Mouse (Mus musculus): ENCODE measurements around the gene Cenpx. TPM values are rescaled to one million over a fixed set of nuclear protein-coding genes. Genes with fewer than 3 reads are reported as not detected.

Cenpx gene
- total RNA-seq, 1 experiment, result 53.9 TPM

DNA sequence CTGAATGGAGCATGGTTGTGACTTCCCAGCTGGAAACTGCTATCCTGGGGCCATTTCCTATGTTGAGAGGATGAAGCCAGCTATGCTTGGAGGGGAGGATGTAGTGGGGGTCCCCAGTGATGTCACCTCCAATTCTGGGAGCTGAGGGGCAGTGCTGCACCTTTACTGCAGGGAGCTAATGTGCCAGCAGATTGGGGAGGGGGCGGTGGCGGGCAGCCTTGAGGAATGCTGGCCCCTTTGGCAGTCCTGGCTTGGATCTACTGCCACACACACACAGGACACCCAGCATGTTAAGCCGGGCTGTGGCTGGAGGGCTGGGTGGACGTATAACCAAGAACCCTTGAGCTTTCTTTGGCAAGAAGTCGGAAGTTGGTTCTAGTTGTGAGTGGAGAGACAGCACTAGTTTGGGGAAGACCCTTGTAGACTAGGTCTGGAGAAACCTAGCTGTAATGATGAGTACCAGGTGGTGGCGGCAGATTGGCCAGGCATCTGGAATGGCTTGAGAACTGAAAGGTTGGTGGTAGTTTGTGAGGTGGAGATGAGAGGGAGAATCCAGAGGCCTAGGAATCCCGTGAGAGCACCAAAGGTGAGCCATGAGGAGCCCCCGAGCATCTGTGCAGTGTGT, 1.4 kb downstream of the Cenpx start:
- peaks cover 5 to 24% of the 10 kb centered on the region in 2 experiments; a peak in 3 of 4 replicates for H3K4me1 ChIP-seq (ENCODE audit: control insufficient read depth in 2 of 2, insufficient read depth in 2 of 2, low read length in 2 of 2, poor library complexity in 1 of 2)
- no peak overlapping the region for H3K27ac ChIP-seq (ENCODE audit: insufficient read depth, low read depth, low read length, poor library complexity, severe bottlenecking)
- DNase-seq (ENCODE audit: low read depth, low spot score), result no peak
- no peaks in the 10 kb centered on the region for H3K9me3 ChIP-seq (ENCODE audit: control insufficient read depth, insufficient read depth, low read depth, low read length)
- no peak for TF ChIP-seq ZNF384 (IDR thresholded peaks at IDR 0.05; ENCODE audit: low read depth, low read length)
- no peak for TF ChIP-seq CHD2 (IDR thresholded peaks at IDR 0.05; ENCODE audit: low read depth, low read length)
- TF ChIP-seq MAFK (IDR thresholded peaks at IDR 0.05; ENCODE audit: insufficient read depth, low read depth, low read length), result no peak
- no peak for TF ChIP-seq HCFC1 (IDR thresholded peaks at IDR 0.05; ENCODE audit: borderline replicate concordance, insufficient read depth, low read length)
- no peak for TF ChIP-seq ZC3H11A (IDR thresholded peaks at IDR 0.05; ENCODE audit: borderline replicate concordance, low read depth, low read length)
- no peak overlapping the region for H3K9ac ChIP-seq (ENCODE audit: insufficient read depth, low read depth, low read length, poor library complexity, severe bottlenecking)
- no peak overlapping the region for H3K4me3 ChIP-seq (ENCODE audit: insufficient read depth in 1 of 2, low read depth in 1 of 2, low read length in 2 of 2, poor library complexity in 1 of 2, severe bottlenecking in 1 of 2)
- peaks cover 23% of the 10 kb centered on the region for H3K36me3 ChIP-seq (ENCODE audit: control insufficient read depth, insufficient read depth, low read length, poor library complexity, severe bottlenecking)
- in situ Hi-C loops (cut with MboI; ENCODE audit: low sequenced_read_pairs in 2 of 2, unreplicated experiment in 2 of 2), result no loop called here

DNA sequence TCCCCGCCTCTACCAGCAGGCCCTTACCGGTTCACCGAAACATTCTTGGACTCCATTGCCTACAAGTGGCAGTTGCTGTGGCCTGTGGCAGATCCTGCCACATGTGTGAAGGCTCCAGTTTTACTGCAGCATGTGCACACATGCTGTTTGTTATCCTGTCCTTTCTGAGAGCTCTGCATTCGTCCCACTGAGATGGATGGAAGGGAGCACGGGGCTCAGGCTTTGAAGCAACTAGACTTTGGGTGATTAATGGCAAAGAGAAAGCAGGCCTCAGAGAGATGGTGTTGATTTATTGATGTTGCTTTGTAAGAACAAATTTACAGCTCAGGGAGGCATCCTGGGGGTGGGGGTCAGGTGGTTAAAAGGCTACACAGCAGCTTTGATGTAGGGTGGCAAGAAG, 2.9 kb downstream of the Cenpx start:
- TF ChIP-seq HCFC1 (IDR thresholded peaks at IDR 0.05; ENCODE audit: borderline replicate concordance, insufficient read depth, low read length) (no peak), ZC3H11A (IDR thresholded peaks at IDR 0.05; ENCODE audit: borderline replicate concordance, low read depth, low read length) (no peak), ZNF384 (IDR thresholded peaks at IDR 0.05; ENCODE audit: low read depth, low read length) (no peak), CHD2 (IDR thresholded peaks at IDR 0.05; ENCODE audit: low read depth, low read length) (no peak), MAFK (IDR thresholded peaks at IDR 0.05; ENCODE audit: insufficient read depth, low read depth, low read length) (no peak)
- Histone ChIP-seq H3K9ac (ENCODE audit: insufficient read depth, low read depth, low read length, poor library complexity, severe bottlenecking) (no peak overlapping the region), H3K4me1 (ENCODE audit: control insufficient read depth in 2 of 2, insufficient read depth in 2 of 2, low read length in 2 of 2, poor library complexity in 1 of 2) (peaks cover 10 to 34% of the 10 kb centered on the region in 2 experiments; a peak in 3 of 4 replicates), H3K4me3 (ENCODE audit: insufficient read depth in 1 of 2, low read depth in 1 of 2, low read length in 2 of 2, poor library complexity in 1 of 2, severe bottlenecking in 1 of 2) (no peak overlapping the region), H3K27ac (ENCODE audit: insufficient read depth, low read depth, low read length, poor library complexity, severe bottlenecking) (no peak overlapping the region), H3K9me3 (ENCODE audit: control insufficient read depth, insufficient read depth, low read depth, low read length) (no peaks in the 10 kb centered on the region), H3K36me3 (ENCODE audit: control insufficient read depth, insufficient read depth, low read length, poor library complexity, severe bottlenecking) (peaks cover 21% of the 10 kb centered on the region)
- no peak for DNase-seq (ENCODE audit: low read depth, low spot score)
- in situ Hi-C loops (cut with MboI; ENCODE audit: low sequenced_read_pairs in 2 of 2, unreplicated experiment in 2 of 2), result no loop called here

DNA sequence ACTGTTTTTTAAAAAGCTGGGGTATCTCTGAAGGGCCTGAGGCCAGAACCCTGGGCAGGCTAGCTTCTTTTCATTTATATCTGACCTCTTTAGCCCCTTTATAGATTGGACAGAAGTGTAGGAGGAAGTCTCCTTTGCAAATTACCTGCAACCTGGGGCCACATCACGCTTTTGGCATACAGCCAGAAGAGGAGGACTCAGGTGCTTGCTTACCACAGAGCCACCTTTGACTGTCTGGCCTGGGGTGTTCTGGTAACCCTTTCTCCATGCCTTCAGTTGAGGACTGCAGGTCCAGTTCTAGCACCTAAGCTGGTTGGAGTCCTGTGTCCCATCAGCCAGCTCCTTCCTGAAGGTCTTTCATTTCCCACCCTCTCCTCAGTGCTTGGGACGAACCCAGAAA, 4.0 kb downstream of the Cenpx start:
- Histone ChIP-seq H3K27ac (ENCODE audit: insufficient read depth, low read depth, low read length, poor library complexity, severe bottlenecking) (no peak overlapping the region), H3K4me3 (ENCODE audit: insufficient read depth in 1 of 2, low read depth in 1 of 2, low read length in 2 of 2, poor library complexity in 1 of 2, severe bottlenecking in 1 of 2) (no peak overlapping the region), H3K9me3 (ENCODE audit: control insufficient read depth, insufficient read depth, low read depth, low read length) (no peaks in the 10 kb centered on the region), H3K9ac (ENCODE audit: insufficient read depth, low read depth, low read length, poor library complexity, severe bottlenecking) (no peak overlapping the region), H3K36me3 (ENCODE audit: control insufficient read depth, insufficient read depth, low read length, poor library complexity, severe bottlenecking) (peaks cover 21% of the 10 kb centered on the region), H3K4me1 (ENCODE audit: control insufficient read depth in 2 of 2, insufficient read depth in 2 of 2, low read length in 2 of 2, poor library complexity in 1 of 2) (peaks cover 10 to 45% of the 10 kb centered on the region in 2 experiments; a peak in 3 of 4 replicates)
- in situ Hi-C loops (cut with MboI; ENCODE audit: low sequenced_read_pairs in 2 of 2, unreplicated experiment in 2 of 2), result no loop called here
- no peak for DNase-seq (ENCODE audit: low read depth, low spot score)
- TF ChIP-seq CHD2 (IDR thresholded peaks at IDR 0.05; ENCODE audit: low read depth, low read length) (no peak), MAFK (IDR thresholded peaks at IDR 0.05; ENCODE audit: insufficient read depth, low read depth, low read length) (no peak), ZNF384 (IDR thresholded peaks at IDR 0.05; ENCODE audit: low read depth, low read length) (no peak), HCFC1 (IDR thresholded peaks at IDR 0.05; ENCODE audit: borderline replicate concordance, insufficient read depth, low read length) (no peak), ZC3H11A (IDR thresholded peaks at IDR 0.05; ENCODE audit: borderline replicate concordance, low read depth, low read length) (no peak)

DNA sequence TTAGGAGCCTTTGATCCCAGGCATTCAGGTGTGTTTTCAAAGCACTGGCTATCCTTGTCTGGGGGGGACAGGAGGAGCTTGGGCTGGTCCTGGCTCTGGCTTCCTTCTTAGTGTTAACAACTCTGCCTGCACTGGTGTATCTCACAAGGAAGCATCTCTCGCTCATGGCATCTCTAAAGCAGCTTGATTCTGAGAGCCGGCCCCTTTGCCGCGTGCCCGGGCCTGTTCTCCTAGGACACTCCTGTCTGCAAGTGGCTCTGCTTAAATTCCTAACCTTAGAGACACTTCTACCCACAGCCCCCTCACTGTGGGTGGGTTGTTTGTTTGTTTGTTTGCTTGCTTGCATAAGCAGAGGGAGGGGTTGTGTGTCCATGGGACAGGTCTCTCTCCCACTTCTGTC, 5.6 kb downstream of the Cenpx start:
- TF ChIP-seq ZNF384 (IDR thresholded peaks at IDR 0.05; ENCODE audit: low read depth, low read length), result no peak
- no peak for TF ChIP-seq CHD2 (IDR thresholded peaks at IDR 0.05; ENCODE audit: low read depth, low read length)
- no peak for TF ChIP-seq ZC3H11A (IDR thresholded peaks at IDR 0.05; ENCODE audit: borderline replicate concordance, low read depth, low read length)
- TF ChIP-seq HCFC1 (IDR thresholded peaks at IDR 0.05; ENCODE audit: borderline replicate concordance, insufficient read depth, low read length), result no peak
- TF ChIP-seq MAFK (IDR thresholded peaks at IDR 0.05; ENCODE audit: insufficient read depth, low read depth, low read length), result no peak
- Histone ChIP-seq H3K27ac (ENCODE audit: insufficient read depth, low read depth, low read length, poor library complexity, severe bottlenecking) (peak overlapping the region; percentile 49), H3K9ac (ENCODE audit: insufficient read depth, low read depth, low read length, poor library complexity, severe bottlenecking) (no peak overlapping the region; the same call in 1 of the 2 replicates), H3K36me3 (ENCODE audit: control insufficient read depth, insufficient read depth, low read length, poor library complexity, severe bottlenecking) (peaks cover 28% of the 10 kb centered on the region), H3K4me3 (ENCODE audit: insufficient read depth in 1 of 2, low read depth in 1 of 2, low read length in 2 of 2, poor library complexity in 1 of 2, severe bottlenecking in 1 of 2) (no peak overlapping the region), H3K9me3 (ENCODE audit: control insufficient read depth, insufficient read depth, low read depth, low read length) (no peaks in the 10 kb centered on the region), H3K4me1 (ENCODE audit: control insufficient read depth in 2 of 2, insufficient read depth in 2 of 2, low read length in 2 of 2, poor library complexity in 1 of 2) (peaks cover 10 to 57% of the 10 kb centered on the region in 2 experiments; a peak in 3 of 4 replicates)
- no peak for DNase-seq (ENCODE audit: low read depth, low spot score)
- in situ Hi-C loops (cut with MboI; ENCODE audit: low sequenced_read_pairs in 2 of 2, unreplicated experiment in 2 of 2), result no loop called here
